Mouse (Mus musculus): Measurements from ENCODE around the gene Fsip1.

DNA sequence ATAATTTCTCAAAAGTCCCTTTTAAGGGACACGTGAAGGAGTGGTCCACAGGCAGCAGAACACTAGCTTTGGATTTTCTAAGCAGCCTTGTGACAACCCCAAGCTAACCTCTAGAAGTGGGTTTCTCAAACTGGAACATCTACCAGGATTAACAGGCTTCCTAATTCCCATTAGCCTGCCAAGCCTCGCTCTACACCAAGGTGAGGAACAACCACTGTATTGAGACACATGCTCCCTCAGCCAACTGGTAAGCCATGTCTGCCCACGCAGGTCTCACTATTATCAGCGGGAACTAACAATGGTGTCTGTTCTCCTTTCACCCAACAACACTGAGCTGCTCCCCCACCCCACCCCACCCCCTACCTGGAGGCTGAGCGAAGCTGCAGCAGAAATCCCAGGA is 175.2 kb downstream of the Fsip1 start:
- TF ChIP-seq CTCF (IDR thresholded peaks at IDR 0.05; ENCODE audit: low read depth, low read length) (no peak), POLR2A (IDR thresholded peaks at IDR 0.05; ENCODE audit: insufficient read depth, low read length) (no peak)
